Mouse (Mus musculus): Measurements from ENCODE around the gene Svep1.

Gene Svep1

GRCm38 (mm10) chr4:58085340-58085739 lies 121.3 kb downstream of the Svep1 start:
- DNase-seq (ENCODE audit: extremely low spot score, low read depth, low spot score), result no peak

- no peak for DNase-seq (ENCODE audit: extremely low spot score, low read depth, low spot score)
Measured at GRCm38 (mm10) chr4:58084155-58084554, 122.5 kb downstream of the Svep1 start.

- peak; percentile 22 for DNase-seq (ENCODE audit: extremely low spot score, low read depth, low spot score)
Measured at GRCm38 (mm10) chr4:58082588-58082987, 124.1 kb downstream of the Svep1 start.

GRCm38 (mm10) chr4:58079631-58080030 lies 127.0 kb downstream of the Svep1 start:
- peak; percentile 35 for DNase-seq (ENCODE audit: extremely low spot score, low read depth, low spot score)

- DNase-seq (ENCODE audit: extremely low spot score, low read depth, low spot score), result no peak
Measured at GRCm38 (mm10) chr4:58077950-58078349, 128.7 kb downstream of the Svep1 start.

- no peak for DNase-seq (ENCODE audit: extremely low spot score, low read depth, low spot score)
Measured at GRCm38 (mm10) chr4:58077536-58077935, 129.1 kb downstream of the Svep1 start.

GRCm38 (mm10) chr4:58072888-58073287 lies 133.8 kb downstream of the Svep1 start:
- no peak for DNase-seq (ENCODE audit: extremely low spot score, low read depth, low spot score)

GRCm38 (mm10) chr4:58068886-58069285 lies 137.8 kb downstream of the Svep1 start:
- no peak for DNase-seq (ENCODE audit: extremely low spot score, low read depth, low spot score)

- no peak for DNase-seq (ENCODE audit: extremely low spot score, low read depth, low spot score)
Measured at GRCm38 (mm10) chr4:58064721-58065120, 141.9 kb downstream of the Svep1 start.

GRCm38 (mm10) chr4:58062933-58063332 lies 143.7 kb downstream of the Svep1 start:
- no peak for DNase-seq (ENCODE audit: extremely low spot score, low read depth, low spot score)

GRCm38 (mm10) chr4:58055653-58056052 lies 151.0 kb downstream of the Svep1 start:
- no peak for DNase-seq (ENCODE audit: extremely low spot score, low read depth, low spot score)

- no peak for DNase-seq (ENCODE audit: extremely low spot score, low read depth, low spot score)
Measured at GRCm38 (mm10) chr4:58054441-58054840, 152.2 kb downstream of the Svep1 start.

- DNase-seq (ENCODE audit: extremely low spot score, low read depth, low spot score), result no peak
Measured at GRCm38 (mm10) chr4:58050746-58051145, 155.9 kb downstream of the Svep1 start.

- no peak for DNase-seq (ENCODE audit: extremely low spot score, low read depth, low spot score)
Measured at GRCm38 (mm10) chr4:58050276-58050675, 156.4 kb downstream of the Svep1 start.

- DNase-seq (ENCODE audit: extremely low spot score, low read depth, low spot score), result no peak
Measured at GRCm38 (mm10) chr4:58044833-58045232, 161.8 kb downstream of the Svep1 start.

- no peak for DNase-seq (ENCODE audit: extremely low spot score, low read depth, low spot score)
Measured at GRCm38 (mm10) chr4:58044356-58044755, 162.3 kb downstream of the Svep1 start.

- no peak for DNase-seq (ENCODE audit: extremely low spot score, low read depth, low spot score)
Measured at GRCm38 (mm10) chr4:58040093-58040492, 166.6 kb downstream of the Svep1 start.

- no peak for DNase-seq (ENCODE audit: extremely low spot score, low read depth, low spot score)
Measured at GRCm38 (mm10) chr4:58037096-58037705, 169.5 kb downstream of the Svep1 start.

GRCm38 (mm10) chr4:58034663-58035062 lies 172.0 kb downstream of the Svep1 start:
- DNase-seq (ENCODE audit: extremely low spot score, low read depth, low spot score), result no peak

GRCm38 (mm10) chr4:58032714-58033113 lies 173.9 kb downstream of the Svep1 start:
- no peak for DNase-seq (ENCODE audit: extremely low spot score, low read depth, low spot score)

GRCm38 (mm10) chr4:58009024-58009423 lies 197.6 kb downstream of the Svep1 start, which contains the start of gene Txndc8:
Gene Txndc8, minus strand, starts transcription at chr4:58009124.
- no peak for DNase-seq (ENCODE audit: extremely low spot score, low read depth, low spot score)

- no peak for DNase-seq (ENCODE audit: extremely low spot score, low read depth, low spot score)
Measured at GRCm38 (mm10) chr4:58003501-58003900, 203.2 kb downstream of the Svep1 start.
